Mouse (Mus musculus) lung, adult 2 months (tissue): ENCODE measurements at regions not wholly inside any gene's neighbourhood (a gene's known extent, or its start where the extent isn't known, plus 50 kb on each side); places are given as distances from the start of the nearest gene placed in this dataset.

ENCODE experiments used
- DNase-seq: peaks from one replicate; pipeline ENCODE4 v3.0.0; 2022
- H3K4me1 ChIP-seq: fragments of 200-500 bp; 2 replicates; pipeline ENCODE4 v1.6.1; 2011; ENCODE audit warnings: low read length; ENCODE audit not compliant: control insufficient read depth, insufficient read depth
- H3K4me3 ChIP-seq: fragments of 200-500 bp; replicated peaks from 2 replicates; pipeline ENCODE3; 2011; ENCODE audit warnings: low read depth, mild to moderate bottlenecking, control low read depth, low read length; ENCODE audit errors: extremely low read depth
- CTCF ChIP-seq: fragments of 200-500 bp; IDR thresholded peaks from 2 replicates; pipeline ENCODE4 v1.5.1; 2011; ENCODE audit warnings: mild to moderate bottlenecking, low read length, control low read depth; ENCODE audit not compliant: insufficient read depth
- POLR2A ChIP-seq: fragments of 200-500 bp; IDR thresholded peaks from 2 replicates; pipeline ENCODE4 v1.6.1; 2011; ENCODE audit warnings: low read depth, mild to moderate bottlenecking, control low read depth, low read length, borderline replicate concordance; ENCODE audit errors: extremely low read depth
- WGBS: fragments of 180-500 bp; shearing (Covaris S2); methylation state at CpG from one replicate; pipeline ENCODE4 v1.1.7; 2018; 5-methylcytosine and 5-hydroxymethylcytosine counted together

DNA sequence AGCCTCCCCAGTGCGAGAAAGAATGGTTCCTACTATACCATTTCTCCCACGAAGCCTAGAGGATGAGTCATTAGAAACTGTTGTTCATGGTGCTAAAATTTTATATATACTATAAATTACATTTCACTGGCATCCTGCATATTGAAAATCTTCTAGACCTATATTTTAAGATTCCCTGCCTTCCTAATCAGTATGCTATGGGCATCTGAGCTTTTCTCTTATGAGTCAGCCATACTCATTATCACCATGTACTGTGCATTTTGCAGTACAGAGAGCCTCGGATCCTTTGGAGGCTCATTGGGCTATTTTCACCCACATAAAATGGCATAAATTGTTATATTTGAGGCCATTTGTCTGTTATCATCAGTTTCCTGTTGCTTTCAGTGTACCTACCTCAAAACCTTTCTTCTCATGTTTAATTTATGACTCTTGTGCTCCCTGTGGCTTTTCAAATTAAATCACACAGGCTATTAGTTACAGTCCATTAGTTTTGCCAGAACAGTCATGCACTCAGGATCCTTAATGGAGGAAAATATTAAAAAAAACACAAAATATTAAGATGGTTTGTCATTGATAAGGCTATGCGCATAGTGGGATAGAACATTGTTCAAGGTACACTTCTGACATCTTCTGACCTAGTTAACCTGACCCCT, 150.1 kb upstream of the Actbl2 start:
- no peaks in the 10 kb centered on the region for H3K4me1 ChIP-seq
- H3K4me3 ChIP-seq, result no peak overlapping the region
- DNase-seq, result no peak
- TF ChIP-seq POLR2A (no peak), CTCF (no peak)
- 94% methylated on average over 4 of the region's 4 CpGs for WGBS

- no peak for DNase-seq
- TF ChIP-seq CTCF, result no peak
- no peak for TF ChIP-seq POLR2A
- WGBS, result 74% methylated on average over 3 of the region's 3 CpGs
- Histone ChIP-seq H3K4me3 (no peak overlapping the region), H3K4me1 (no peaks in the 10 kb centered on the region)
These were observed 123.7 kb upstream of the Actbl2 start for GRCm38 (mm10) chr13:111131108-111131507.

- DNase-seq, result no peak
- no peak for TF ChIP-seq POLR2A
- TF ChIP-seq CTCF, result no peak
- 88% methylated on average over 3 of the region's 3 CpGs for WGBS
- no peak overlapping the region for H3K4me3 ChIP-seq
- no peaks in the 10 kb centered on the region for H3K4me1 ChIP-seq
These were observed 118.4 kb upstream of the Actbl2 start for GRCm38 (mm10) chr13:111136392-111136791.

- WGBS, result 79% methylated on average over 7 of the region's 7 CpGs
- no peaks in the 10 kb centered on the region for H3K4me1 ChIP-seq
- no peak overlapping the region for H3K4me3 ChIP-seq
- DNase-seq, result no peak
- no peak for TF ChIP-seq CTCF
- TF ChIP-seq POLR2A, result no peak
These were observed 111.9 kb upstream of the Actbl2 start for GRCm38 (mm10) chr13:111142757-111143420.

DNA sequence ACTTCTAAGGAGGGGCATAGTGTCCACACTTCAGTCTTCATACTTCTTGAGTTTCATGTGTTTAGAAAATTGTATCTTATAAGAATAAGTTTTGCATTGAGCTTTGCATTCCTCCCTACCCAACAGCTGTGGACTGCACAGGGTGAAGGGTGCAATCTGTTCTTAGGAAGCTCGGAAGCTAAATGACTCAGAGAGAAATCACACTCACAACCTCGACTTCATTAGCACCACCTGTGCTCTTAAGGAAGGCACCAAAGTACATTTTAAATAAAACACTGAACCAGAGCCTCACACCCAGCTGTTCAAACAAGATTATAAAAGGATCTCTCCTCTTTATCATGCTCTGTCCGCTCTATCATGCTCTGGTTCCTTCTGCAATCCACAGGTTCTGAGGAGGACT, 110.1 kb upstream of the Actbl2 start:
- 80% methylated on average over 3 of the region's 3 CpGs for whole genome bisulfite sequencing
- Histone ChIP-seq H3K4me3 (no peak overlapping the region), H3K4me1 (no peaks in the 10 kb centered on the region)
- TF ChIP-seq CTCF (no peak), POLR2A (no peak)
- no peak for DNase-seq

DNA sequence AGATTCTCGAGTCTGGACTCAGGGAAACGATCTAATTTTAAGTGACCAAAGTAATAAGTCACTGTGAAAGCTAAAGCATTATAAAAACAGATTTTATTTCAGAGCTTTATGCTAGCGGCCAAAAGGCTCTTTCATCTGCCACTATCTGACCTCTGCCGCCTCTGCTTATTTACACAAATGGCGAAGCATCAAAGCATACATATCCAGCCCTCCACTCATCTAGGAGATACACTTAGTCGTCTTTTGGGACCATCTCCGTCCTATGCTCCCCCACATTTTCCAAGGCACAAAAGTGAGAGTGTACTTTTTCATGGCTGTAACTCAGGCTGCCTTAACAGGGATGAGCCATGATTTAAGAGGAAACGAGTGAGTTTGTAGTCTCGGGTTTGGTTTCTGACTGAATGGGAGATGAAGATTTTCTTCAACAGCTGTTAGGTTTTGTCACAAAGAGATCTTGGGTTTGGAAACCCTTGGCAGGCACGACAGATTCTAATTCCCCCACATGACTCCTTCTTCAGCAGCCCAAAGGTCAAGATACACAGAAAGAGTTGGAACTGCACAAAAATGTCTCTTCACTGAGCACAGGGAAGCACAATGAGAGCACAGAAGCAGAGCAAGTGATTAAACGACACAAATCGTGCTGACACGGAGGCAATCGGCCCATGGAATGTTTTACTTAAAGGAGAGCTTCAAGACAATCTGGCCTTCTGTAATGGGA, 96.7 kb upstream of the Actbl2 start:
- TF ChIP-seq POLR2A, result no peak
- no peak for TF ChIP-seq CTCF
- DNase-seq, result no peak
- 55% methylated on average over 14 of the region's 14 CpGs for WGBS
- H3K4me3 ChIP-seq, result no peak overlapping the region
- no peaks in the 10 kb centered on the region for H3K4me1 ChIP-seq

DNA sequence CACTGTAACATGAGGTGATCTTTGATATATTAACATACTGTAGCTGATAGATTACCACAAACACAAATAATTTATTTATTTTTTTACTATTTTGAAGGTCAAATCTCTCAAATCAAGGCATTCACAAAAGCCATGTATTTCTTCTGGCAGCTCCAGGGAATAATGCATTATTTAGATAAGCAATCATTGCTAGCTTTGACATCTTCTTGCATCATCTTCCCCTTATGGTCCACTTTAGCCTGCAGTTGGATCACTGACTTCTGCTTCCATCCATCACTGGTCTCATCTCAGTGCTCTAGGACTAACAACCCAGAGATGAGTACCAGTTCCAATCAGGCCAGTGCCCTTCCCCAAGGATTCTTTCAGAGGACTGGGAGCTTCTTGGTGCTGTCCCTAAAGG, 95.3 kb upstream of the Actbl2 start:
- no peak for DNase-seq
- H3K4me1 ChIP-seq, result no peaks in the 10 kb centered on the region
- TF ChIP-seq POLR2A (no peak), CTCF (no peak)
- H3K4me3 ChIP-seq, result no peak overlapping the region

- no peak for DNase-seq
- 71% methylated on average over 2 of the region's 2 CpGs for WGBS
- TF ChIP-seq POLR2A, result no peak
- no peak for TF ChIP-seq CTCF
- Histone ChIP-seq H3K4me1 (no peaks in the 10 kb centered on the region), H3K4me3 (no peak overlapping the region)
These were observed 89.3 kb upstream of the Actbl2 start for GRCm38 (mm10) chr13:111165538-111165937.

DNA sequence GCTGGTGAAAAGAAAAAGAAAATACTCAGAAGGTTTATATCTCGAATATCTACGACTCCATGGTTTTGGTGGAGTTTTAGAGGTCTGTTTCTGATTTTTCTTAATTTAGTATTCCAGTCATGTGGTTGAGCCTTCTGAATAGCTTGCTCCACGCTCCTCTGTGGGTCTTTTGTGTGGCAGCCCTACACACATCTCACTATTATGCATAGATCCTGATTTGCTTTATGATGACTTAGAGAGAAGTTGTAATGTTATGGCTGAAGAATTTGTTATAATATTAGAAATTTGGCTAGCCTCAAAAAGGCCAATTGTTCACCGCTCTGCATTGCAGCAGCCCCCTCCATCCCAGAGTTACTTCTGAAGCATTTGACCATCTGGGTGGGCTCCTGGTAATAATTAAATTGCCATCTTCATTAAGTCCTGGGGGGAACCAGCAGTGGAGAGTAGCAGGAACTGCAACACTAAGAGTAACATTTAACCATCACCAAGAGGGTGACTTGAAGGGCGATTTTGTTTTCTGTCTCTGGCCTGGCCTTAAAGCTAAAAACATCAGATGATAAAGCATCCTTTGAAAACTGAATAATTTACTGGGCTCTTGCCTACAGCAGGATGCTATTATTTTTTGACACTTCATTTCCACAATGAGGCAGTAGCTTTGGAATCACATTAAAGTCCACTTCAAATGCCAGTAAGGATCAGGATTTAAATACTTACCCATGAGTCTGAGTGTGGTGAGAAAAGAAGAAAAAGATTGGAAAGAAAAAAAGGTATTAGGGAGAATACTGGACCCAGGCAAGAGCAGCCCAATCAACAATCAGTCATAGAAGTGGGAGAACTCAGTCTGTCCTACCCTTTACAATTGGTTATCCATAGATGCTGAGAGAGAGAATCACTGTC, 84.3 kb upstream of the Actbl2 start:
- Histone ChIP-seq H3K4me3 (no peak overlapping the region), H3K4me1 (no peaks in the 10 kb centered on the region)
- 81% methylated on average over 5 of the region's 5 CpGs for WGBS
- TF ChIP-seq CTCF, result no peak
- TF ChIP-seq POLR2A, result no peak
- DNase-seq, result no peak
